Mouse (Mus musculus) large intestine, adult 2 months (tissue): ENCODE measurements at regions not wholly inside any gene's neighbourhood (a gene's known extent, or its start where the extent isn't known, plus 50 kb on each side); places are given as distances from the start of the nearest gene placed in this dataset.

ENCODE experiments used
- DNase-seq: peaks from one replicate; pipeline ENCODE4 v3.0.0-alpha.2; 2012; ENCODE audit warnings: low read depth, low spot score
- WGBS: fragments of 180-500 bp; shearing (Covaris S2); methylation state at CpG from one replicate; pipeline ENCODE4 v1.1.7; 2018; 5-methylcytosine and 5-hydroxymethylcytosine counted together

- 84% methylated on average over 1 of the region's 1 CpGs for WGBS
- no peak for DNase-seq
These were observed 74.0 kb downstream of the Adamts15 start for GRCm38 (mm10) chr9:30848249-30848648.

- no peak for DNase-seq
- WGBS, result 73% methylated on average over 10 of the region's 10 CpGs
These were observed 76.5 kb downstream of the Adamts15 start for GRCm38 (mm10) chr9:30845609-30846290.

GRCm38 (mm10) chr9:30844079-30844563, 78.1 kb downstream of the Adamts15 start:
- WGBS, result 62% methylated on average over 8 of the region's 8 CpGs

GRCm38 (mm10) chr9:30834908-30835307, 87.3 kb downstream of the Adamts15 start:
- no peak for DNase-seq
- WGBS, result 49% methylated on average over 4 of the region's 4 CpGs

More at GRCm38 (mm10) chr9:30844079-30844563, 78.1 kb downstream of the Adamts15 start:
- no peak for DNase-seq

GRCm38 (mm10) chr9:30834565-30834905, 87.7 kb downstream of the Adamts15 start:
- DNase-seq, result no peak
- 80% methylated on average over 10 of the region's 10 CpGs for WGBS

- DNase-seq, result no peak
- WGBS, result 84% methylated on average over 15 of the region's 15 CpGs
These were observed 88.3 kb downstream of the Adamts15 start for GRCm38 (mm10) chr9:30833836-30834564.

GRCm38 (mm10) chr9:30829158-30829870, 92.9 kb downstream of the Adamts15 start:
- WGBS, result 77% methylated on average over 3 of the region's 3 CpGs
- no peak for DNase-seq

- WGBS, result 86% methylated on average over 1 of the region's 1 CpGs
These were observed 94.5 kb downstream of the Adamts15 start for GRCm38 (mm10) chr9:30827780-30828179.

GRCm38 (mm10) chr9:30824056-30824625, 98.1 kb downstream of the Adamts15 start:
- no peak for DNase-seq
- WGBS, result 44% methylated on average over 4 of the region's 4 CpGs

More at GRCm38 (mm10) chr9:30827780-30828179, 94.5 kb downstream of the Adamts15 start:
- no peak for DNase-seq

- peak; percentile 46 for DNase-seq
- 26% methylated on average over 2 of the region's 2 CpGs for WGBS
These were observed 101.4 kb downstream of the Adamts15 start for GRCm38 (mm10) chr9:30820806-30821375.

GRCm38 (mm10) chr9:30813246-30813645, 109.0 kb downstream of the Adamts15 start:
- WGBS, result 43% methylated on average over 4 of the region's 4 CpGs

GRCm38 (mm10) chr9:30810843-30811242, 111.4 kb downstream of the Adamts15 start:
- no peak for DNase-seq
- WGBS, result 28% methylated on average over 1 of the region's 1 CpGs

More at GRCm38 (mm10) chr9:30813246-30813645, 109.0 kb downstream of the Adamts15 start:
- no peak for DNase-seq

GRCm38 (mm10) chr9:30810290-30810689, 112.0 kb downstream of the Adamts15 start:
- no peak for DNase-seq

GRCm38 (mm10) chr9:30808863-30809491, 113.3 kb downstream of the Adamts15 start:
- no peak for DNase-seq
- 60% methylated on average over 11 of the region's 11 CpGs for WGBS

More at GRCm38 (mm10) chr9:30810290-30810689, 112.0 kb downstream of the Adamts15 start:
- WGBS, result 47% methylated on average over 4 of the region's 4 CpGs

GRCm38 (mm10) chr9:30803755-30804532, 118.3 kb downstream of the Adamts15 start:
- 68% methylated on average over 10 of the region's 10 CpGs for WGBS
- DNase-seq, result no peak

- WGBS, result 88% methylated on average over 3 of the region's 3 CpGs
- no peak for DNase-seq
These were observed 119.4 kb downstream of the Adamts15 start for GRCm38 (mm10) chr9:30802826-30803225.

GRCm38 (mm10) chr9:30794701-30795407, 127.4 kb downstream of the Adamts15 start:
- no peak for DNase-seq
- 81% methylated on average over 3 of the region's 3 CpGs for WGBS

GRCm38 (mm10) chr9:30781221-30781620, 141.0 kb downstream of the Adamts15 start:
- WGBS, result 87% methylated on average over 2 of the region's 2 CpGs
- no peak for DNase-seq
